Mouse (Mus musculus) A20 (cell line): ENCODE measurements at regions not wholly inside any gene's neighbourhood (a gene's known extent, or its start where the extent isn't known, plus 50 kb on each side); places are given as distances from the start of the nearest gene placed in this dataset.
A peak's percentile ranks its signal among the peaks of the same experiment; 100 is the strongest.

Experiments
- DNase-seq: peaks from one replicate; pipeline ENCODE4 v3.0.0-alpha.2; 2011; ENCODE audit warnings: low read depth, low spot score

- DNase-seq = no peak
These were observed 68.4 kb downstream of the 4931417E11Rik start for GRCm38 (mm10) chr6:73401059-73401458.

DNA sequence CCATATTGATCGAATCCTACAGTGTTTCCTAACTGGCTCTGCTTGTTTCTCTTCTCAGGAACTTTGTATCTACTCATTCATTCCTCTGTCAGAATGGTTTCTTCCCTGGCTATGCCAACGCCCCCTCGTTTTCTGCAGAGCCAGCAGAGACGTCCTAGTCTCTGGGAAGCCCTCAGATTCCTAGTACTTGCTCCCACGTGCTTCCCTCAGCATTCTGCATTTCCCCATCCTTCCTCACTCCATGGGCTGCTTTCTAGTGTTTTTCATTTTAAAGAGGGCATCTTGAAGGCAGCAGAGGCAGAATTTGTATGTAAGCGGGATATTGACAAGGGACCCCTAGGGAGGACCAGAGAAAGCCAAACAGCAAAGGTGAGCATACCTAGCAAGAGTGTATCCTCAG is 80.2 kb downstream of the 4931417E11Rik start:
- no peak for DNase-seq

GRCm38 (mm10) chr6:73386261-73386660 is 83.2 kb downstream of the 4931417E11Rik start:
- no peak for DNase-seq

- DNase-seq = no peak
These were observed 89.6 kb downstream of the 4931417E11Rik start for GRCm38 (mm10) chr6:73379825-73380224.

DNA sequence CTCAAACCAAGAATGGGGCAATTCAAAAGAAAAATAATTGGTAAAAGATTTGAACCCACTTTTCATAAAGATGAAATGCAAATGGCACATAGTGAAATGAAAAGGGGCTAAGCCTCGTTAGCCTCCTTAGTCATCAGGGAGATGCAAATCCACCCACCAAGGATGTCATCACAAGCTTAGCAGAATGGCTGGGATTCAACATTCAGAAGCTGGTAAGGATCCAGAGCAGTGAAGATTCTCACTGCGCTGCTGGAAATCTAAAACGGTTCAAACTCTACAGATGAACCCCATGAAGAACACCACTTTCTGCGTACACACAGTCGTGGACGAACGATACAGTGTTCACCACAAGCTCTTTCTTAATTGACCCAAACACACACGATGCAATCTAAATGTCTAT is 91.6 kb downstream of the 4931417E11Rik start:
- DNase-seq = no peak

DNA sequence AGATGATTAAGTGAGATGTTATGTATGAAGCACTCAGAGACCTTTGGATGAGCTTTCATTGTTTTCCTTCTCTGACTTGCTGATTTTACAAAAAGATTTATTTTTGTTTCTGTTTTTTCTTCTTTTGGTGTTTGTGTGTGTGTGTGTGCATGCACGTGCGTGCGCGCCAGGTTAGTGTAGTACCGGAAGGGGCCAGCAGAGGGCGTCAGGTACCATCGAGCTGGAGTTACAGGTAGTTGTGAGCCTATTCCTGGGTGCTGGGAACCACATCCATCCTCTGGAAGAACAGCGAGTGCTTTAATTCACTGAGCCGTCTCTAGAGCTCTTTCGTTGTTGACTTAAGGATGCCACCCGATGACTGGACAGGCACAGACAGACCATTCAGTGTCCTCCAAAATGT is 93.2 kb downstream of the 4931417E11Rik start:
- DNase-seq = no peak

GRCm38 (mm10) chr6:73372901-73373300 is 96.6 kb downstream of the 4931417E11Rik start:
- DNase-seq = no peak

- DNase-seq = no peak
These were observed 97.6 kb downstream of the 4931417E11Rik start for GRCm38 (mm10) chr6:73371866-73372265.

- no peak for DNase-seq
These were observed 98.6 kb downstream of the 4931417E11Rik start for GRCm38 (mm10) chr6:73370901-73371300.

DNA sequence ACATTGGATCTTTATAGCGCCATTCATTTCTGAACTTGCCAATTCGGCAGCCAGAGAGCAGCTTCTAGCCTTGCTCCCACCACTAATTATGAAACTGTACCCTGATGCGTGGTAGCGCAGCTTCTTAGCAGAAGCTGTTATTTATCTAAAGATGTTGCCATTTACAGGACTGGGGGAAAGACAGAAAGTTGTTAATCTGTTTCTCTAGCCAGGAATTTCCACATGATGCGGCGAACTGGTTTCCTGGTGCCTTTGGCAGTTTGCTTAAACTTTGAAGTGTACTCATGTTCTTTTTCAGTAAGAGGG is 100.7 kb downstream of the 4931417E11Rik start:
- DNase-seq = no peak

DNA sequence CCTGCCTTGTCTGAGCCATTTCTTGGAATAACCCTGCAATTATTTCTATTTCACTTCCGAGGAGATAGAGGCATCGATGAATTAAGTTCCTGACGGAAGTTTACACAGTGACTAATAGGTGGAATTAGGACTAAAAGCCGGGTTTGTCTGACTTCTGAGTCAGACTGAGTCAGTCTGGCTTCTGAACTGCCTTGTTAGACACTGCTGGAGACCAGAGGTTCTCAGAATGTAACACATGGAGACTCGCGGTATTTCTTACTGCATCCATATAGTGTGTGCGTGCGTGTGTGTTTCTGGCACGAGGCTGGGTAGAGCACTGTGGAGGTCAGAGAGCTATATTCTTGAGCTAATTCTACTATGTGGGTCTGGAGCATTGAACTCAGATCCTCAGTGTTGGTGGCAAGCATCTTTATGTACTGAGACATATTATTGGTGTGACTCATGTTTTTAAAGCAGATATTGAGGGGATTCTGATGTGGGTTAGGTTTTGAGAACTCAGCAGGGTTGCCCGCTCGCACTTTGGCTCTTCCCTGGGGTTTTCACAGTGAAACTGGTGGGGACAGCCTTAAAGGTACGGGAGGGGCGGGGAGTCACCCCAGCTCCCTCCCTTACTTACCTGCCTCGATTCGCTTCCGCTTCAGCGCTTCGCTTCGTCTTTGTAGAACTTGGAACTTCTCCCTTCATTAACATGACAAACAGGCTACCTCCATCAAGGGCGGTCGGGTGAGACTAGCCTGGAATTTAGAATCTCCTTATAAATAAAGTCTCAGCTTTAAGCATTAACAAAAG is 101.2 kb downstream of the 4931417E11Rik start:
- DNase-seq = peak; percentile 27

- DNase-seq = peak; percentile 55
These were observed 101.9 kb downstream of the 4931417E11Rik start for GRCm38 (mm10) chr6:73367616-73368015.

DNA sequence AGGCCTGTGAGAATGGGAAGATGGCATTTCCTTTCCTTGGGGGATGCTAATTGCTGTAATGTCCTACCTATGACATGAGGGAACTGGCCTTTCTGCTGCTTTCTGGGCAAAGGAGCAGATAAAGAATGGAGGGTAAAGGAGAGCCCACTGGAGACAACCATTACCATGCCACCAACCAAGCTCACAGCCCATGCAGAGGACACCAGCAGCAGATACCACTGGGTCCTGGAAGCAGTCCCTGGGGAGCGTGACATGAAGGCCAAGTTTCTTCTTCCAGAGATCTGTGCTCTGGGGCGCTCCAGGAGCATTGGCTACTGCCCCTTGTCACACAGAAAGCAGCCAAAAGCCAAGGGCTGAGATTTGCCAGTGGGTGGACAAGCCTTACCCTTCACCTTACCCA is 102.8 kb downstream of the 4931417E11Rik start:
- no peak for DNase-seq

GRCm38 (mm10) chr6:73365306-73365705 is 104.2 kb downstream of the 4931417E11Rik start:
- no peak for DNase-seq

DNA sequence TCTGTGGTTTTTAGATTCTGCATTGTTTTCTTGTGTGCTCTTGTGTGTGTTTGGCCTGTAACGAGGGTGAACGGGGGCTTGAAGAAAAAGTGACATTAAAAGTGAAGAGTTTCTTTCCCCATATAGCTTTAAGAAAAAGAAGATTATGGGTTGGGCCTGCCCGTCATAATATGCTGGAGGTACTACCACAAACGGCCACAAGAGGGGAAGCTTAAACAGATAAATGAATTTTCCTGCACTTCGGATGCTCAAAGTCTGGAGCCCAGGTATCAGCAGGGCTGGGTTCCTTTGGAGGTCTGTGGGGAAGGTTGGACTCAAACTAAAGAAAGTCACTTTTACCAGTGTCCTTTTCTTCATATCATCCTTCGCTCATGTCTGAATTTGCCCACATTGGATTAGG is 86.8 kb downstream of the Suclg1 start:
- DNase-seq = no peak

DNA sequence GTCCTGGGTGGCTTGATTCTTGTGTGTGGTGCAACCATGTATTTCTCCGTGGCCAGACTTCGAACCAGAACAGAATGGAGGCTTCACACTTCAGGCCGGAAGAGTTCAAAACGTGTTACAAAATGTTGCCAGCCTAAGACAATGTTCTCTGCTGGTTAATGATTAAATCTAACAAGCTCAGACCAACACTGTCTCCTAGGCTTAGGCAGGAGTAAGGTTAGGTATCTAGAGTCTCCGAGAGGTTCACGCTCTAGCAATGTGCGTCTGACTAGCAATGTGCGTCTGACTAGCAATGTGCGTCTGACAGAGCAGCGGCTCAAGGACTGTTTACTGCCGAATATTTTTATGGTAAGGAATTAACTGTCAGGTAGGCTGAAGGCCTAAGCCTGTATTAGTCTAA is 81.5 kb downstream of the Suclg1 start:
- no peak for DNase-seq
